Mouse (Mus musculus) MN1 (cell line): ENCODE results near the gene Ankrd36.
"Not testable (repeated sequence)": the region's sequence is repeated elsewhere in the genome, so short reads cannot be mapped to it uniquely, and the experiment has no call there.

ENCODE experiments used
- DNase-seq: peaks from one replicate; pipeline ENCODE4 v3.0.0-alpha.2; 2016; ENCODE audit warnings: low spot score

The Ankrd36 gene

GRCm38 (mm10) chr11:5569474-5569873 lies at the start of gene Ankrd36:
TSS of gene Ankrd36 (plus strand) at chr11:5569684.
- no peak for DNase-seq

GRCm38 (mm10) chr11:5520412-5521265 lies 48.8 kb upstream of the Ankrd36 start, which contains the start of gene Xbp1:
TSS of gene Xbp1 (plus strand) at chr11:5520659.
- DNase-seq, result peak; percentile 99

DNA sequence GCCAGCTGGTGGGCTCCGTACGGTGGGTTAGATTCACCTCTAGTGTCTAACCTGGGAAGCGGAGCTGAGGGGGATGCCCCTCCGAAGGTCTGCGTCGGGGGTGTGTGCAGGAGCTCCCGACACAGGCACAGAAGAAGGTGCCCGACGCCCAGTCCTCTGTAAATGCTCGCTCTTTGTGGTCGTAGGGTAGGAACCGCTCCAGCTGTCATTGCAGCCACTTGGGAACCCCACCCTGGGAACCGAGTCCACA lies 48.3 kb upstream of the Ankrd36 start:
- DNase-seq, result no peak

- peak; percentile 83 for DNase-seq
Measured at GRCm38 (mm10) chr11:5521516-5522291, 47.8 kb upstream of the Ankrd36 start.

- DNase-seq, result no peak
Measured at GRCm38 (mm10) chr11:5522798-5523415, 46.6 kb upstream of the Ankrd36 start.

- no peak for DNase-seq
Measured at GRCm38 (mm10) chr11:5525418-5525817, 44.1 kb upstream of the Ankrd36 start.

- no peak for DNase-seq
Measured at GRCm38 (mm10) chr11:5526573-5527439, 42.7 kb upstream of the Ankrd36 start.

GRCm38 (mm10) chr11:5527865-5528523 lies 41.5 kb upstream of the Ankrd36 start:
- DNase-seq, result peak; percentile 51

- peak; percentile 29 for DNase-seq
Measured at GRCm38 (mm10) chr11:5528841-5529240, 40.6 kb upstream of the Ankrd36 start.

GRCm38 (mm10) chr11:5530172-5530571 lies 39.3 kb upstream of the Ankrd36 start:
- DNase-seq, result no peak

DNA sequence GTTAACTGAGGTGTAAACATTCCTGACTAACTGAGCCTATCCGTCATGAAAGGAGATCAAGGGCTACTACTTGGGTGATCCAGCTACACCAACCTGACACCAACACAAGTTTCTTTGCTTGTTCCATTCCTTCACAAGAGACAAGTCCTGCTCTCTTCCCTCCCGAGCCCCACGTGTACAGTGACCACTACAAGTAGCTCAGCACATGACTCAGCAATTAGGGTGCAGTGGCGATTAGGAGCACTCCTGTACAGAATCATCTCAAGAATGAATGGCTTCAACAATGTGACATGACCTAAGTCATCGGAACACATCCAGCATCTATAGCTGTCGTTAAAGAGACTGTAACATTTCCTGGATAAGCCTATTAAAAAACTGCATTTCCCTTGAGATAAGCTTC lies 38.8 kb upstream of the Ankrd36 start:
- DNase-seq, result peak; percentile 37

- DNase-seq, result no peak
Measured at GRCm38 (mm10) chr11:5533108-5533507, 36.4 kb upstream of the Ankrd36 start.

DNA sequence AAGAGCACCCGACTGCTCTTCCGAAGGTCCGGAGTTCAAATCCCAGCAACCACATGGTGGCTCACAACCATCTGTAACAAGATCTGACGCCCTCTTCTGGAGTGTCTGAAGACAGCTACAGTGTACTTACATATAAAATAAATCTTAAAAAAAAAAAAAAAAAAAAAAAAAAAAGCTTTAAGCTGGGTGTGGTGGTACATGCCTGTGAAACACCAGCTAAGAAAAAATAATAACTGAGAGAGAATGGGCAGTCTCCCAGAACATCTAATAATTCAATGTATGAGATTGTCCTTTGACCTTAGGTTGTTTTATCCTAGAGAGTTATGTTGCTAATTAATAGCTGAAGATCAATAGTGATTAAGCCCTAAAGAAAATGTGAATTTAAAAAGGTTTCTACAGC lies 32.0 kb upstream of the Ankrd36 start:
- not testable (repeated sequence) for DNase-seq

GRCm38 (mm10) chr11:5540331-5540730 lies 29.2 kb upstream of the Ankrd36 start:
- no peak for DNase-seq

- DNase-seq, result peak; percentile 48
Measured at GRCm38 (mm10) chr11:5541230-5541798, 28.2 kb upstream of the Ankrd36 start.

DNA sequence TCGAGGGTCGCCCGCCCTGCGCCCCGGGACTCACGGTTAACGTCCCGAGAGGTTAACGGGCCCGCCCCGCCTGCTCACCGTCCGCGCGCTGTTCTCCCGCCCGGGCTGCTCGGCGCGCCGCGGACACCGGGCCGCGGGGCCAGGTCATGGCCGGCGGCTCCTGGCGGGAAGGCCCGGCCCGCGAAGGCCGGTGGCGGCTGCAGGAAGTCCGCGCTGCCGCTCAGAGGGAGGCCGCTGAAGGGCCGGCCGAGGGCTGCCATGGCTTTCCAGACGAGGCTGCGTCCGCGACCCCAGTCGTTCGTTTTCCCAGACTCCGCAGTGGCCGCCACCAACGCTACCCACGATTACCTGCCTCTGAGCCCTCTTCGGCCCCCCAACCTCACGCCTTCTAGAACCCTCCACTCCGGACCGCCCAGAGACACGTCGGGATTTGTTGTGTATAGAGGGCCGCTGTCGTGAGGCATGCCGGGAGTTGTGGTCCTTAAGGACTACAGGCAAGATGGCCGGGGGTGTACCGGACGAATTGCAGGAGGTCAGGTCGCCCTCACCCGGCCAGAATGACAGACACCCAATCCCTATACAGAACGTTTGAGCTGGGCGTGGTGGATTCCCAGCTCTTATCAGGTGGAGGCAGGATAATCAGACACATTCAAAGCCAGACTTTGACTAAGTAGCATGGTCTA lies 27.5 kb upstream of the Ankrd36 start, which contains the start of gene Ccdc117:
TSS of gene Ccdc117 (minus strand) at position 389 of the 683 bp plus-strand sequence.
- peak; percentile 96 for DNase-seq

- DNase-seq, result no peak
Measured at GRCm38 (mm10) chr11:5542482-5543185, 26.9 kb upstream of the Ankrd36 start.

DNA sequence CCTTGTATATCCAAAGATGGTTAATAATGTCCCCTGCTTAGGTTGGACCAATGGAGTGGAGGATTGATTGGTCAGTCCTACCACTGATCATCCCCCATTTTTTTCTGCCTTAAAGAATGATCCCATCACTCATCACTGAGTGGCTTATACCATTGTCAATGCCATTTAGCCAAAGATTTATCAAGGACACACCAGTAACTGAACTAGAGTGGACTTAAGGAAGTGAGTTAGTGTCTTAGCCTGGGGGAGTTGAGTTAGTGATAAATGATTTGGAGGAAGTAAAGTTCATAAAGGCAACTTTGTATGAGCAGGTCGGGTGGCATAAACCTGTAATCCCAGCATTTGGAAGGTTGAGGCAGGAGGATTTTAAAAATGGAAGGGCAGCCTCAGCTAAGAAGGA lies 26.2 kb upstream of the Ankrd36 start:
- DNase-seq, result no peak

DNA sequence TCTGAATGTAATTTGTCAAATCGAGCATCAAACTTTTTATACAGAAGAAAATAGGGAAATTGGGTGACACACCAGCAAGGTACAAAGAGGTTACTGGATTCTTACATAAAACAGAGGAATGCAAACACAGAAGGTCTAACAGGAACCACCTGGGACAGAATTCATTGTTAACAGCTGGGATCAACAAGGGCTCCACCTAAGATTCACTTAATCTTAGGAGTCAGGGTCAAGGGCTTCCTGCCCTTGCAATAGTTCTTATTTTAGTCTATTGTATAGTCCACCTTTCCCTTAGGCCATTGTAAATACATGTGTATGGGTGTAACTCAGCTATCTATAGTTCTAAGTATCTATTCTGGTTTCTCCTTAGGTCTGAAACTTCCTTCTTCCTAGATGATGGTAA lies 24.8 kb upstream of the Ankrd36 start:
- DNase-seq, result not testable (repeated sequence)

GRCm38 (mm10) chr11:5545457-5545856 lies 24.0 kb upstream of the Ankrd36 start:
- no peak for DNase-seq
